Mouse (Mus musculus) left cerebral cortex, adult 18-20 months (tissue): Measurements from ENCODE around the gene Acvr1b. TPM values are rescaled to one million over a fixed set of nuclear protein-coding genes. Genes with fewer than 3 reads are reported as not detected.

Experiments used
- DNase-seq, 2 experiments: peaks; one replicate each; pipeline ENCODE4 v3.0.0; 2021 to 2022; ENCODE audit warnings: low spot score in 2 of 2, mixed read lengths in 1 of 2
- total RNA-seq, 2 experiments: library from RNA; stranded (reverse); gene quantifications; 2 replicates each; pipeline ENCODE4 v1.2.3; 2021

The Acvr1b gene
- total RNA-seq, 2 experiments from 2014 or later: 102 to 112 TPM

- no peak for DNase-seq
These were observed 27.5 kb upstream of the Acvr1b start for GRCm38 (mm10) chr15:101146100-101146965.

GRCm38 (mm10) chr15:101147115-101147909 lies 26.6 kb upstream of the Acvr1b start:
- no peak for DNase-seq

- no peak for DNase-seq
These were observed 26.0 kb upstream of the Acvr1b start for GRCm38 (mm10) chr15:101147910-101148273.

GRCm38 (mm10) chr15:101148604-101149003 lies 25.3 kb upstream of the Acvr1b start:
- no peak for DNase-seq

- no peak for DNase-seq
These were observed 22.2 kb upstream of the Acvr1b start for GRCm38 (mm10) chr15:101151409-101152261.

DNA sequence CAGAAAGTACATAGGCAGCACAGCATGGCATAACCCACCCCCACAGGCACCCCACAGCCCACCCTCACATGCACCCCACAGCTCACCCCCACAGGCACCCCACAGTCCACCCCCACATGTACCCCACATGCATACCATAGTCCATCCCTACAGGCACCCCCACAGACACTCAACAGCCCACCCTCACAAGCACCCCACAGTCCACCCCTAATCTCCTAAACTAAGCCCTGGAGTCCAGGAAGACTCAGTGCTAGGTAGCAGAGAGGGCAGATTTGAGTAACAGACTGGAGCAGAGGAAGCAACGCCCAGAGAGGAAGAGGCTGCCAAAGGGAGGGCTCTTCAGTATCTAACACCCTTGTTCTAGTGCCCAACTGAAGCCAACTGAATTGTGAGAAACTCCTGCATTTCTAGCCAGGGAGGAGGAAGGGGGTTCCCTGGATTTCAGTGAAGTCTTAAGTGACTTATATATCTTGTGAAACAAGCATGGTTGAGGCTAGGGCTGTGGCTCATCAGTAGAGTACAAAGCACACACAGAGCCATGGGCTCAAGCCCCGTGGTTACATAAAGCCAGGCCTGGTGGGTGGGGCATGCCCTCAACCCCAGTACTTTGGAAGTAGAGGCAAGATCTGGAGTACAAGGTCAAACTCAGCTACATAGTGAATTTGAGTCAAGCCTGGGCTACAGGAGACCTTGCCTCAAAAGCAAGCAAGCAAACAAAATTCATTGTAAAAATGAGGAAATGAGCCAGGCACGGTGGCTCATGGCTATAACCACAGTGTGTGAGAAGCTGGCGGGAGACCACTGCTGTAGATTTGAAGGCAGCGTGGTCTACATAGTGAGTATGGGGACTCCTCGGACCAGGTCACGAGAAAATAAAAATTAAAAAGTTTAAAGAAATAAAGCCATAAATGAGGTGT lies 18.9 kb upstream of the Acvr1b start:
- no peak for DNase-seq

GRCm38 (mm10) chr15:101160128-101160527 lies 13.7 kb upstream of the Acvr1b start:
- DNase-seq: no peak

GRCm38 (mm10) chr15:101160591-101160990 lies 13.3 kb upstream of the Acvr1b start:
- DNase-seq: peak in 1 of 2 experiments; percentile 53

DNA sequence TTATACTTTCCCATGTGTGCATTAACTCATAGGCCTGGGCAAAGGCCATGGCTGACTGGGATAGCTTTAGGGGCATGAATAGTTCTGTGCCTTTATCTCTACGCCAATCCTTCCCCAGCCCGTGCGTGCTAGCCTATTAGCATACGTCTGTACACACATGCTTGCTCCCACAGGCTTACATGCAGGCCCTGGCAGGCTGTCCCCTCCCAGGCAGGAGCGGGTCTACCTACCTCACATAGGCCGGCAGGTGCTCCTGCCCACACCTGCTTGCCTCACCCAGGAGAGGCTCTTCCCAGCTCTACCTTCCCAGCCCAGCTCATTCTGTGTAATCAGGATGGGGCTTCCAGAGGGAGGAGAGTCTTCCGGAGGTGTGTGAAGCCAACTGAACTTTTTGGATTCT lies 12.3 kb upstream of the Acvr1b start:
- DNase-seq: no peak

DNA sequence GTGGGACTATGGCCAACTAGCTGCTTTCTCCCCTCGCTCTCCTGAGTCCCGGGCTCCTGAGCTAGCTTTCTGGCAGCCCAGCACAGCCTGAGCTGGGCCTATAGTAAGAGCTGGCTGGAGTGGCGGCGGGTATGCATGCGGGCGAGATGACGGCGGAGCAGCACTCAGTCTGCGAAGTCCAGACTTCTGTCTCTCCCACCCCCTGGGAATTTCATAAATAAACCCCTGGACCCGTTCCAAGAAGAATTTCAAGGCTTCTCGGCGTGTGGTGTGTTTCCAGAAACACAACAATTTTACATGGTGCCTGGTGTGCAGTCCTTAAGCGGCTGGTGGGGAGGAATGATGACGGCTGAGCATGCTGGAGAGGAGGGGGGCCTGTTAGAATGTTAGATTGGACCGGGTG lies 10.8 kb upstream of the Acvr1b start:
- no peak for DNase-seq

DNA sequence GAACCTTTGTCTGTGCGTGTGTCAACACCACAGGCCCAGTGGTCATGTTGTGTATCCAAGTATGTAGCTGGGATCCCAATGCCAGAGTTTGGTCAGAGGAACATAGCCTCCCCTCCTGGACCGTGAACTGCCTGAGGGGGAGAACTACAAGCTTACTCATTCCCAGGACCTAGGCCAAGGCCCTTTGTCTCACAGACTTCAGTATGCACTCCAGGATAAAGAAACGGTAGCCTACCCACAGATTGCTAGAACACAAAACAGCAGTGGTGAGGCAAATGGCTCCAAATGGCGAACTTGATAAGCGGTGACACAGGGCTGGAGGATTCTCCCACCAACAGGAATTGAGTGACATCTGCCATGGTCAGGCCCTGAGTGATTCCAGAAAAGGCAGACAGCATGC lies 10.0 kb upstream of the Acvr1b start:
- DNase-seq: no peak

DNA sequence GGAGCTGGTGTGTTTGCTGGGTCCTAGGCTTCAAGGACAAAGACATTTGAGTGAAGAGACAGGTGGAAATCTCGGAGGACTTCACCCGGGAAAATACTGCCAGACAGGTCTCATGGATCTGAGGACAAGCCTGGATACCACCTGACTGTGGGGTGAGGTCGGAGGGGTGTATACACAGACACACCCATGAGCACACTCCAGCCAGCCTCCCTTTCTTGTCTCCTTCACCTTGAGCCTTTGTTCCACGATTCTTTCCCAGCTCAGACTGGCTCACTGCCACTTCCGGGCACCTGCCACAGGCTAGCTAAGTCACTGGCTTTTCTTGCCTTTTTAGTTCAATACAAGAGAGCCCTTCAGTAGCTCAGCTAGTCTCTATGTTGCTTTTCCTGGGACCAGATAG lies 9.6 kb upstream of the Acvr1b start:
- no peak for DNase-seq

DNA sequence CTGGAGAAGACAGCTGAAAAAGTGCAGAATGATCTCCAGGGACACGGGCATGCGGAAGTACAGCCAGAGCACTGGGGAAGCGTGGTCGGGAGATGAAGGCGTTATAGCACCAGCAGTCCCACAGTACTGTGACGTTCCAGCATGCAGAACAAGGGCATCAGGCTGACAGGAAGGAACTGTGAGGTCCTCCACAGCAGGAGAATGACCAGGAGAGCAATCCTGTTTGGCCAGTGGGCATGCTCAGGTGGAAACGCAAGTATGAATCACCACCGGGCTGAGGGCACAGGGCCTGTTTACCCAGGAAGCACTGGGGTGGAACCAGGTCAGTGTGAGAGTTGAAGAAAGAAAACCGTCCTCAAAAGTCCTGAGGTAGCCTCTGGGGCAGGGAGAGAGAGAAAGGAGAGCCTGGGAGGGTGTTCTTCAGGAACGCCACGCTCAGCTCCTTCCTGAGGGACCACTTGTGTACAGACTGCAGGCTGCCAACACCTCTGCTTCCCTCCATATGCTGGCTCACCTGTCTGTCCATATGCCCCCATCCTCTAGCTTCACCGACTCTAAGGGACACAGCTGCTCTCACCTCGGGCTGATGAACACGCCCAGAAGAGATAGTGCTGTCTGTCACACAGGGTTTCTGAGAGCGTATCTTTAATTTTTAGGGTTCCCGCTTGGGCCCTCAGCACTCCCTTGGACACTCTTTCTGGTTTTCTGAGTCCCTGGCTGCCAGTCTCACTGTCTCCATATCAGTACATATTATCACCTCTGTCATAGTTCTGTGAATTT lies 8.0 kb upstream of the Acvr1b start:
- no peak for DNase-seq

- DNase-seq: no peak
These were observed 6.3 kb upstream of the Acvr1b start for GRCm38 (mm10) chr15:101167553-101167952.

DNA sequence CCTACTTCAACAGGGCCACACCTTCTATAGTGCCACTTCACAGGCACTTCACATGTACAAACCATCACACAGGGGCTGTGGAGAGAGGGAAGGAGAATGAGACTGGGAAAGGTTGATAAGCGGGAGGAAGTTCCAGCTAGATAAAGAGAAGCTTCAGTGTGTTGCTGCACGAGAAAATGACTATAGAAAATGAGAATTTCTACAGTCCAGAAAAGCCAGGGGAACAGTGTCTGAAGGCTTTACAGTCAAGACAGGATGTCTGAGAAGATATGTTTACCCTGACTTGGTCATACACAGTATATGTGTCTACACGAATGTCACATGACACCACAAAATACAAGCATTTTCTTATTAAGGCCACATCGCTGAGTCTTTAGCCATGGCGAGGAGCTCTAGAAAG lies 4.0 kb upstream of the Acvr1b start:
- no peak for DNase-seq

- DNase-seq: no peak
These were observed 3.4 kb upstream of the Acvr1b start for GRCm38 (mm10) chr15:101170413-101170980.

DNA sequence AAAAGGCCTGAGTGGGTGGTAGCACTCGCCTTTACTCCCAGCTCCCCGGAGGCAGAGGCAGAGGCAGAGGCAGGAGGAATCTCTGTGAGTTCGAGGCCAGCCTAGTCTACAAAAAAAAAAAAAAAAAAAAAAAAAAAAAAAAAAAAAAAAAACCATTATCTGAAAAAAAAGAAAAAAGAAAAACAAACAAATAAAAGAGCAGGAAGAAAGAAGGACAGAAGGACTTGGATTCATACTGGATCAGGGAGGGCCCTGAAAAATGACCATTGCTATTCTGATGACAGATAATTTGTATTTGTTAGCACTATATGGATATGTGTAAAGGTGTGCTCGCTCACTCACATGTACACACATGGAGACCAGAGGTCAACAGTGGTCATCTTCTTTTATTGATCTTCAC lies 2.6 kb upstream of the Acvr1b start:
- no peak for DNase-seq

- DNase-seq: no peak
These were observed 1.9 kb upstream of the Acvr1b start for GRCm38 (mm10) chr15:101172016-101172415.
